Comparison of ENCODE assay signal across 8 mouse cellular contexts in genomic region chr3:117868637-117869323, GRCm38 (mm10). TPM values are rescaled to one million over a fixed set of nuclear protein-coding genes. Genes with fewer than 3 reads are reported as not detected.
DNase-seq lines count a peak whose midpoint lies in the region; ATAC-seq lines count a peak whose summit lies in the region.

Gene Snx7 (minus strand): TSS chr3:117868936.

- under 1% methylated on average over 47 of the region's 53 CpGs for WGBS in hindbrain, embryonic 14.5 days

- peak within 1 kb of the TSS; percentile 69 for H3K9ac ChIP-seq in hindbrain, embryonic 14.5 days

- peak within 1 kb of the TSS; percentile 63 for H3K4me2 ChIP-seq in hindbrain, embryonic 14.5 days (replicated peaks)

- peak; percentile 76 for DNase-seq in ZHBTc4 (ENCODE audit: low read depth, low spot score)
- peak; percentile 77 to 86 for DNase-seq in cerebellum, postnatal 25 days
- DNase-seq in gastrocnemius, adult 18-20 months (ENCODE audit: low spot score), result peak; percentile 83
- DNase-seq in hindbrain, embryonic 14.5 days (ENCODE audit: low spot score), result peak; percentile 75
- DNase-seq in layer of hippocampus, postnatal 36 days, result peak; percentile 85 to 86
- peak; percentile 89 for DNase-seq in lung, postnatal 14 days
- peak; percentile 28 for DNase-seq in retina, adult 2 months (ENCODE audit: low read depth, low spot score)
- peak; percentile 90 for DNase-seq in urinary bladder, postnatal 14 days (ENCODE audit: low spot score)

- no peaks in the 10 kb centered on the region for H3K9me3 ChIP-seq in hindbrain, embryonic 14.5 days (ENCODE audit: control insufficient read depth, low read length)

- peak within 1 kb of the TSS; percentile 52 for H3K4me3 ChIP-seq in hindbrain, embryonic 14.5 days (replicated peaks; ENCODE audit: low read length)

- no peaks in the 10 kb centered on the region for H3K36me3 ChIP-seq in hindbrain, embryonic 14.5 days (replicated peaks; ENCODE audit: control insufficient read depth, insufficient read depth)

- peak within 1 kb of the TSS; percentile 9; the same call in 1 of the 2 replicates for H3K27ac ChIP-seq in hindbrain, embryonic 14.5 days

- peak; percentile 99 for ATAC-seq in hindbrain, embryonic 14.5 days (ENCODE audit: low FRiP score)

- no peaks in the 10 kb centered on the region for H3K27me3 ChIP-seq in hindbrain, embryonic 14.5 days (ENCODE audit: control insufficient read depth, insufficient read depth, low read length)

- no peaks in the 10 kb centered on the region for H3K4me1 ChIP-seq in hindbrain, embryonic 14.5 days (replicated peaks; ENCODE audit: control insufficient read depth, insufficient read depth, low read length)

RNA-seq across cellular contexts. Expression of gene Snx7, which starts in this region (rescaled TPM):
- 1 to 10 TPM; 1.8 to 2.7 TPM for total RNA-seq in gastrocnemius, adult 18-20 months (2021)
- 9.8 and 11.1 TPM in 2 replicates for polyA plus RNA-seq in hindbrain, embryonic 14.5 days (2014; fragmentation: Nextera tagmentation; extraction: Ambion mirVana)
- 10 to 100 TPM; 13.6 to 14.9 TPM for total RNA-seq in layer of hippocampus, postnatal 36 days (2021)

Comparison
In these comparisons a context has a peak if more than half of its experiments do, and no peak if none do; other contexts are left out.
1. Peak in every context shown above with its lines: DNase-seq, ATAC-seq, H3K4me3 ChIP-seq and H3K27ac ChIP-seq.
2. DNase-seq: peak in every context shown above with its lines; median percentile 90 in urinary bladder, postnatal 14 days; 89 in lung, postnatal 14 days; 86 in layer of hippocampus, postnatal 36 days; 83 in gastrocnemius, adult 18-20 months; 82 in cerebellum, postnatal 25 days; 76 in ZHBTc4; 75 in hindbrain, embryonic 14.5 days; 28 in retina, adult 2 months.